Mouse (Mus musculus) kidney, adult 2 months (tissue): ENCODE measurements around the gene Pcsk6. TPM values are rescaled to one million over a fixed set of nuclear protein-coding genes. Genes with fewer than 3 reads are reported as not detected.

Experiments used
- DNase-seq: peaks from one replicate; pipeline ENCODE4 v3.0.0; 2021
- H3K27ac ChIP-seq: fragments of 200-500 bp; 2 replicates; pipeline ENCODE4 v1.5.1; 2012; ENCODE audit warnings: low read depth, low read length, control low read depth, inconsistent platforms; ENCODE audit not compliant: insufficient read depth
- H3K27me3 ChIP-seq: fragments of 200-500 bp; replicated peaks from 2 replicates; pipeline ENCODE4 v1.6.1; 2012; ENCODE audit warnings: mild to moderate bottlenecking, moderate library complexity, low read length, inconsistent platforms; ENCODE audit not compliant: control insufficient read depth, insufficient read depth
- H3K36me3 ChIP-seq: fragments of 200-500 bp; 2 replicates; pipeline ENCODE4 v1.6.1; 2012; ENCODE audit warnings: mild to moderate bottlenecking, moderate library complexity, low read length, inconsistent platforms; ENCODE audit not compliant: control insufficient read depth, insufficient read depth
- H3K4me1 ChIP-seq: fragments of 200-500 bp; 2 replicates; pipeline ENCODE4 v1.6.1; 2011; ENCODE audit warnings: low read length; ENCODE audit not compliant: control insufficient read depth, insufficient read depth
- H3K4me3 ChIP-seq: fragments of 200-500 bp; 2 replicates; pipeline ENCODE4 v1.5.1; 2011; ENCODE audit warnings: mild to moderate bottlenecking, low read depth, low read length, control low read depth; ENCODE audit not compliant: insufficient read depth
- CTCF ChIP-seq: fragments of 200-500 bp; conservative IDR thresholded peaks from 2 replicates; pipeline ENCODE4 v1.5.1; 2011; ENCODE audit warnings: low read depth, mild to moderate bottlenecking, control low read depth, low read length, moderate library complexity, mixed read lengths; ENCODE audit not compliant: insufficient read depth, insufficient read length
- POLR2A ChIP-seq: fragments of 200-500 bp; IDR thresholded peaks from one replicate; pipeline ENCODE4 v1.6.1; 2011; ENCODE audit warnings: low read depth, low read length, control low read depth
- WGBS: fragments of 180-500 bp; shearing (Covaris S2); methylation state at CpG from one replicate; pipeline ENCODE4 v1.1.7; 2018; 5-methylcytosine and 5-hydroxymethylcytosine counted together
- polyA plus RNA-seq: library from polyadenylated mRNA; depleted of rRNA; stranded (reverse); fragments of >200 nt; gene quantifications from 2 replicates; pipeline ENCODE4 v1.2.3, GENCODE M21; 2012

Gene Pcsk6
- polyA plus RNA-seq, 1 experiment = 25.0 TPM

DNA sequence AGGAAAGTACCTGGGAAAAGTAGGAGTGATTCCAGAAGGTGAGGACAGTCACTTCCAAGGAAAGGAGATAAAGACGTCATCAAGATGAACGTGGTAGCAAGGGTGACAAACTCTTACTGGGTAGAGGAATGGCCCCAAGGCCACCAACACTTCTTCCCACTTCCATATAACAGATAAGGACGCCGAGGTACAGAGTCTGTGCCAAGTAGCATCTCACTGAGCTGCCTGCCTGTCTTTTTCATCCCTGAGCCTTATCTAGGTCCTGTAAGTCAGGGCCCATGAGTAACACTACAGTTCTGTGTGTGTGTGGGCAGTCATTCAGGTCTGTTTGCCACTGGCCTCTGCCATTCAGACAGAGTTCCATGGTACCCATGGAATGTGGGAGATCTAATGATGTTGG lies 23.4 kb downstream of the Pcsk6 start:
- H3K27ac ChIP-seq = no peak overlapping the region
- H3K36me3 ChIP-seq = no peaks in the 10 kb centered on the region
- 86% methylated on average over 4 of the region's 4 CpGs for WGBS
- DNase-seq = no peak
- no peaks in the 10 kb centered on the region for H3K27me3 ChIP-seq
- no peak overlapping the region for H3K4me3 ChIP-seq
- H3K4me1 ChIP-seq = no peaks in the 10 kb centered on the region
- TF ChIP-seq POLR2A (no peak), CTCF (no peak)

DNA sequence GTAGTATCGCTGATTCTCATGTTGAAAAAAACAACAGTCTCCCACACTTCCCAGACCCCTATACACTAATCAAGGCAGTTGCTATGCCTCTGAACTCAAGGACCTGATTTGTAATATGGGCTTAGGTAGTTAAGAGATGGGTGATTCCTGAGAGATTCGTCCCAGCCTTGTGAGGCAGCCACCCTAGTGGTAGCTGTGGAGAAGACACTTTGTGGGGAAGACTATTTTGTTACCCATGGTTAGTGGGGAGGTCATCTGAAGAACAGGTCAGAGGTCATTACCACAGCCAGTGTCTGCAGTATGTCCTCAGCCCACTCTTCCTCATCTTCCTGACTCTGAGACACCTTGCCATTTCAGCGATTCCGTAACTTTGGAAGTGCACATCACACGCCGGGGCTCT lies 24.3 kb downstream of the Pcsk6 start:
- H3K4me1 ChIP-seq = no peaks in the 10 kb centered on the region
- no peak overlapping the region for H3K27ac ChIP-seq
- no peaks in the 10 kb centered on the region for H3K27me3 ChIP-seq
- no peak overlapping the region for H3K4me3 ChIP-seq
- TF ChIP-seq CTCF (no peak; the same call in 1 of the 2 replicates), POLR2A (no peak)
- 88% methylated on average over 6 of the region's 6 CpGs for WGBS
- DNase-seq = no peak
- H3K36me3 ChIP-seq = no peaks in the 10 kb centered on the region

DNA sequence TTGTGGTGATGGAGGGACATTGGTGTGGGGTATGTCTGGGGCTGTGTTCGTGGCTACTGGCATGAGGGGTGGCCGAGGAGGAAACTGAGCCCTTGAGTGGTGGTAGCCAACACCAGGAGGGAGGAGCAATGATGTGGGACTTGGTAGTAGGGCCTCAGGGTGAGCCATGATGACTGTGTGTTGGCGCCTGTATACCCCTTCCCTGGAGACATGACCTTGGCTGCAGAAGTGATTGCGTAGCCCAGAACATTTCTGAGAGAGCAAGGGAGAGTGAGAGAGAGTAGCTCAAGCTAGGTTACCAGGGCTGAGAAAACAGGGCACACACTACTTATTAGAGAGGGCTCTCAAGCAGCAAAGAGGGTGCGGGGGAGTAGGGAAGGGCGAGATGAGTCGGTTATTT lies 30.3 kb downstream of the Pcsk6 start:
- no peaks in the 10 kb centered on the region for H3K27me3 ChIP-seq
- no peaks in the 10 kb centered on the region for H3K4me1 ChIP-seq
- no peaks in the 10 kb centered on the region for H3K36me3 ChIP-seq
- no peak for DNase-seq
- TF ChIP-seq CTCF (no peak), POLR2A (no peak)
- no peak overlapping the region for H3K27ac ChIP-seq
- WGBS = 67% methylated on average over 7 of the region's 7 CpGs
- no peak overlapping the region for H3K4me3 ChIP-seq

DNA sequence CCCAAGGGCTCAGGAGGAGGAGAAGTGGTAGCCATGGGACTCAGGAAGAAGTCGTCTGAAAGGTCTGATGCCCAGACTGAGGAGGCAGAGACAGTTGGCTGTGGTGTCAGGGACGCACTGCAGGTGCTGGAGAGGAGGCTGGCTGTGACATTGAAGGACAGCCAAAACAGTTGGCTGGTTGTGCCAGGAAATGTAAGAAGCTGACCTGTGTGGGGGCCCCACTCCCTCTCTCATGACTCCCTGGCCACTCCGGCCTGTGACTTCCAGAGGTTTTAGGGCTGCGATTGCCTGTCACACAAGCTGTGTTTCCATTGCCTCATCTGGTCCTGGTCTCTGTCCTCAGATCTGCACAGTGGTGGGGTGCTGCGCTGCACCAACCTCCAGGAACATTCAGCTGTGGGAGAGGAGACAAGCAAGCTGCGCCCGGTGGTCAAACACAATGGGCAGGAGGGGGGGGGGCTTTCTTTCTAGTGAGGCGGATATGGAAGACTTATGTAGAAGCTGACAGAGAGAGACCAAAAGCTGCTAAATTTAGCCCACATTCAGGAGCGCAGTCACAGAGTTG lies 30.8 kb downstream of the Pcsk6 start:
- no peak overlapping the region for H3K27ac ChIP-seq

DNA sequence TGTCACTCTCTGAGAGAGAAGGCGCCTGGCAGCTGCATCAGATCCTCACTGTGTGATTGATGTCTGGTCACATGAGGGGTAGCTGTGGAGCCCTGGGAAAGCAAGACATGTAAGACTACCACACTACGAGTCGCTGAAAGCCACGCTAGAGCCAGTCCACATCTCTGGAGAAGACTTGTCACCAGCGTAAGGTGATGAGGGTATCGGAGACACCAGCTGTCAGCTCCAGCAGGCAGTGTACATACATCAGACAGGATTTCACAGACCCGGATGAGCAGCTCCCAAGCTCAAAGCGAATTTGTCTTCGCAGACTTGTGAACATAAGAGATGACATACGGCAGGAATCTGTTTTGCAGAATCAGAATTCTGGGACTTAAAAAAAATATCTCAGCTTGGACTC lies 32.0 kb downstream of the Pcsk6 start:
- no peaks in the 10 kb centered on the region for H3K4me1 ChIP-seq
- H3K36me3 ChIP-seq = no peaks in the 10 kb centered on the region
- DNase-seq = no peak
- 81% methylated on average over 10 of the region's 10 CpGs for WGBS
- H3K4me3 ChIP-seq = no peak overlapping the region
- no peak for TF ChIP-seq CTCF
- TF ChIP-seq POLR2A = no peak
- no peak overlapping the region for H3K27ac ChIP-seq
- no peaks in the 10 kb centered on the region for H3K27me3 ChIP-seq

More for the DNA sequence above, 30.8 kb downstream of the Pcsk6 start:
- no peaks in the 10 kb centered on the region for H3K27me3 ChIP-seq
- DNase-seq = no peak
- 44% methylated on average over 9 of the region's 9 CpGs for WGBS
- no peak overlapping the region for H3K4me3 ChIP-seq
- no peak for TF ChIP-seq CTCF
- TF ChIP-seq POLR2A = no peak
- no peaks in the 10 kb centered on the region for H3K4me1 ChIP-seq
- H3K36me3 ChIP-seq = no peaks in the 10 kb centered on the region

DNA sequence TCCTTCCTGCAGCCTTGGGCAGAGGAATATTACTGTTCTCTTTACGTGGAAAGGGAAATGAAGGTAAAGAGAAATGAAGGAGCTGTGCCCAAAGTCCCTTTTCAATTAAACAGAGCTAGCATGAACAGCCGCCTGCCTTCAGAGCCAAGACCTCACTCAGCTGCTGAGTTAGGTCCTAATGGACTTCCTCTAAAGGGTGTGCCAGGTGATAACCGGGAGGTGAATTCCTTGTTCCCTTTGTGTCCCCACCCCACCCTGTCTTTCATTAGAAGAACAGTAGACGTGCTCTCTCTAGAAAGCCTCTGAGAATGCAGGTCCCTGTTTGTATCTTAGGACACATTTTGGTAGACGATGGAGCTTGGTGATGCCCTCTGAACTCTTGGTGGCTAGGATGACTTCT lies 33.7 kb downstream of the Pcsk6 start:
- H3K4me3 ChIP-seq = no peak overlapping the region
- no peak for DNase-seq
- no peaks in the 10 kb centered on the region for H3K36me3 ChIP-seq
- no peak for TF ChIP-seq POLR2A
- no peak for TF ChIP-seq CTCF
- no peak overlapping the region for H3K27ac ChIP-seq
- H3K27me3 ChIP-seq = no peaks in the 10 kb centered on the region
- no peaks in the 10 kb centered on the region for H3K4me1 ChIP-seq
- 75% methylated on average over 5 of the region's 5 CpGs for WGBS

DNA sequence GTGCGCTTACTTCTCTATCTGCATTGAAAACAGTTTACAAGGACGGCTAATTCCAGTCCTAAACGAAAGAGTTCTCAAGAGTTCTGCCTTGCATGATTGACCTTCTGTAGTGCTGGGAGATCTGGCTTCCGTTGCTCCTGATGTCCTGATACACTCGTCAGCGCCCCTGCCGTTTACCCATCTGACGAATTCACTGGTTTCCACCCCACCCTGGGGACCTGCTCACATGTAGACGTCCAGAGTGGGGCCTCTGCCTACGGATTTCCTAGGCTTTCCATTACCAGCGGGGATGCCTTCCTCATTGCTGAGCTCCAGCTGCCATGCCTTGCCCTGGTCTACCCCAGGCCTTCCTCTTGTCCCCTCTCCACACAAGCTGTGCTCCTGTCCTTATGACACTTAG lies 39.7 kb downstream of the Pcsk6 start:
- TF ChIP-seq POLR2A = no peak
- no peak for DNase-seq
- no peaks in the 10 kb centered on the region for H3K36me3 ChIP-seq
- H3K27ac ChIP-seq = no peak overlapping the region
- WGBS = 68% methylated on average over 11 of the region's 11 CpGs
- H3K4me3 ChIP-seq = no peak overlapping the region
- no peaks in the 10 kb centered on the region for H3K4me1 ChIP-seq
- H3K27me3 ChIP-seq = no peaks in the 10 kb centered on the region
